Mouse (Mus musculus) intestine, postnatal 0 days (tissue): ENCODE results near the gene Trp63. TPM values are rescaled to one million over a fixed set of nuclear protein-coding genes. Genes with fewer than 3 reads are reported as not detected.

Source experiments
- ATAC-seq: fragments of 200-750 bp; cut with Nextera tagmentation; 2 replicates; pipeline ENCODE4 v1.8.0; 2017; ENCODE audit warnings: mild to moderate bottlenecking, moderate TSS enrichment, moderate library complexity
- H3K27ac ChIP-seq: fragments of 300-500 bp; sonication (generic); 2 replicates; pipeline ENCODE4 v1.5.1; 2014; ENCODE audit warnings: mild to moderate bottlenecking, low read depth, low read length, moderate library complexity
- H3K27me3 ChIP-seq: fragments of 300-500 bp; sonication (generic); replicated peaks from 2 replicates; pipeline ENCODE4 v1.6.1; 2014; ENCODE audit warnings: low read length, mixed read lengths; ENCODE audit not compliant: control insufficient read depth, insufficient read depth
- H3K36me3 ChIP-seq: fragments of 300-500 bp; sonication (generic); 2 replicates; pipeline ENCODE4 v1.6.1; 2014; ENCODE audit warnings: mild to moderate bottlenecking, moderate library complexity; ENCODE audit not compliant: control insufficient read depth, insufficient read depth
- H3K4me1 ChIP-seq: fragments of 300-500 bp; sonication (generic); replicated peaks from 2 replicates; pipeline ENCODE4 v1.6.1; 2014; ENCODE audit warnings: antibody characterized with exemption, low read length, mixed read lengths; ENCODE audit not compliant: control insufficient read depth, insufficient read depth
- H3K4me2 ChIP-seq: fragments of 300-500 bp; sonication (generic); replicated peaks from 2 replicates; pipeline ENCODE4 v1.6.1; 2014; ENCODE audit warnings: low read depth, mild to moderate bottlenecking, moderate library complexity
- H3K4me3 ChIP-seq: fragments of 300-500 bp; sonication (generic); 2 replicates; pipeline ENCODE4 v1.5.1; 2014; ENCODE audit warnings: low read depth, low read length
- H3K9ac ChIP-seq: fragments of 300-500 bp; sonication (generic); 2 replicates; pipeline ENCODE4 v1.6.1; 2014; ENCODE audit warnings: mild to moderate bottlenecking, low read depth, low read length
- H3K9me3 ChIP-seq: fragments of 300-500 bp; sonication (generic); 2 replicates; pipeline ENCODE4 v1.6.1; 2016; ENCODE audit warnings: mixed run types; ENCODE audit not compliant: control insufficient read depth
- CTCF ChIP-seq: sonication (generic); IDR thresholded peaks from 2 replicates; pipeline ENCODE4 v1.5.1; 2016; ENCODE audit warnings: low read depth, mild to moderate bottlenecking, control low read depth, antibody characterized with exemption, moderate library complexity
- WGBS: fragments of 180-500 bp; shearing (Covaris S2); extraction: QIAGEN DNeasy Blood & Tissue Kit; methylation state at CpG from one replicate; pipeline ENCODE4 v1.1.7; 2014; 5-methylcytosine and 5-hydroxymethylcytosine counted together
- polyA plus RNA-seq: library from polyadenylated mRNA; unstranded; fragments of >200 nt; fragmentation: Nextera tagmentation; extraction: Ambion mirVana; gene quantifications from 2 replicates; pipeline ENCODE4 v1.2.1, GENCODE M21; 2015

Gene Trp63
- polyA plus RNA-seq, 1 experiment from 2014 or later: 0.04 TPM

DNA sequence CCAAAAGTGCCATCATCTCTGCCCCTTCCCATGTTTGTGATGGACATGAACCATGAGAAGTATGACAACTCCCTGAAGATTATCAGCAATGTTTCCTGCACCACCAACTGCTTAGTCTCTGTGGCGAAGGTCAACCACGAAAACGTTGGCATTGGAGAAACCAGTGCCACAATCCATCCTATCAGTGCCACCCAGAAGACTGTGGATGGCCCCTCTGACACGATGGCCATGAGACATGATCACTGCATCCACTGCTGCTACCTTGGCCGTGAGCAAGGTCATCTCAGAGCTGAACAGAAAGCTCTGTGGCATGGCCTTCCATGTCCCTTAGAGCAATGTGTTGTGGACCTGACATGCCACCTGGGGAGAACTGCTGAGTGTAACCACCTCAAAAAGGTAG, 43.4 kb downstream of the Trp63 start:
- H3K4me1 ChIP-seq: no peaks in the 10 kb centered on the region
- H3K27ac ChIP-seq: no peak overlapping the region
- no peaks in the 10 kb centered on the region for H3K9me3 ChIP-seq
- no peak for ATAC-seq
- no peaks in the 10 kb centered on the region for H3K27me3 ChIP-seq
- TF ChIP-seq CTCF: no peak
- no peaks in the 10 kb centered on the region for H3K36me3 ChIP-seq
- no peak overlapping the region for H3K4me3 ChIP-seq
- no peak overlapping the region for H3K9ac ChIP-seq
- 93% methylated on average over 5 of the region's 5 CpGs for WGBS
- H3K4me2 ChIP-seq: no peak overlapping the region

DNA sequence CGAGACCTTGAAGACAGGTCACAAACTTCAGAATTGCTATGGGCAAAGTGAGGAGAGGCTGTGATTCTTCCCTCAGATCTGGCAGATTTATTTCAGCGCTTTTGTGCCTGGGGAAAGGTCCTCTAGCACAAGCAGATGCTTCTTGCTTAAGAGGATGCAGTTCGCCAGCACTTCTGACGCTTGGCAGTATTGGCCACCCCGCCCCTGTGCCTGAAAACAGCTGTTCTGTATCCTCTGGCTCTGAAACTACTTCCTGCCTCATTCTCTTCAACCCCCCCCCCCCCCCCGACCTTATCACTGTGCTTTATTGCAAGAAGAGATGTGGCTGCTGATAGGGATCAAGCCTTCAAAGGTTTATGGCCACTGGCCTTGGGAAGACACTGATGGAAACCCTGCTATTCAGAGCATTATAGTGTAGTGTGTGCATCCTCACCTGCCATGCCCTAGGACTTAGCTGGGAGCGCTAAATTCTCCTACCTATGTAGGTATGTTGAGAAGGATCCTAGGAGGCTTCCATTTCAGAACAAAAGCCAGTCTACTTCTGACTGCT, 44.5 kb downstream of the Trp63 start:
- Histone ChIP-seq H3K4me3 (no peak overlapping the region), H3K36me3 (no peaks in the 10 kb centered on the region), H3K9me3 (no peaks in the 10 kb centered on the region), H3K4me1 (no peaks in the 10 kb centered on the region), H3K27me3 (no peaks in the 10 kb centered on the region), H3K4me2 (no peak overlapping the region), H3K9ac (no peak overlapping the region), H3K27ac (no peak overlapping the region)
- no peak for TF ChIP-seq CTCF
- WGBS: 38% methylated on average over 7 of the region's 7 CpGs
- ATAC-seq: peak; percentile 31; the same call in 1 of the 2 replicates

DNA sequence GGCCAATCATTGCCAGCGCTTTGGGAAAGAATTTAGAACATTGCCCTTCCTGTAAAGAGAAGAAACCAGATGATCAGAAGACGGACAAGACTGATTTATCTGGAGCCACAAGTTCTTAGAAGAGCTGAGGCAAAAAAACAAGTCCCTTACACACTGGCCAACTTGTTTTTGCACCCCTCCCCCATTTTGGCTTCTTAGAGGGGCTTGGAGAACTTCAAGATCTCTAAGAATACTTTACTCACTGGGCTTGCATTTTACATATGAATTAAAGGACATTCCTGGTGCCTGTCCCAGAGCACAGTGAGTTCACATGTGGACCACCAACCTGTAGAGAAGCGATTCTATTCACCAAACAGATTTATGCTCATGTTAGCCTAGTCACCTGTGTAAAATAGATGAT, 53.3 kb downstream of the Trp63 start:
- H3K36me3 ChIP-seq: no peaks in the 10 kb centered on the region
- H3K9ac ChIP-seq: no peak overlapping the region
- H3K4me1 ChIP-seq: no peaks in the 10 kb centered on the region
- WGBS: 75% methylated on average over 3 of the region's 3 CpGs
- no peak overlapping the region for H3K27ac ChIP-seq
- H3K4me3 ChIP-seq: no peak overlapping the region
- no peak overlapping the region for H3K4me2 ChIP-seq
- no peaks in the 10 kb centered on the region for H3K27me3 ChIP-seq
- TF ChIP-seq CTCF: no peak
- H3K9me3 ChIP-seq: no peaks in the 10 kb centered on the region
- no peak for ATAC-seq

DNA sequence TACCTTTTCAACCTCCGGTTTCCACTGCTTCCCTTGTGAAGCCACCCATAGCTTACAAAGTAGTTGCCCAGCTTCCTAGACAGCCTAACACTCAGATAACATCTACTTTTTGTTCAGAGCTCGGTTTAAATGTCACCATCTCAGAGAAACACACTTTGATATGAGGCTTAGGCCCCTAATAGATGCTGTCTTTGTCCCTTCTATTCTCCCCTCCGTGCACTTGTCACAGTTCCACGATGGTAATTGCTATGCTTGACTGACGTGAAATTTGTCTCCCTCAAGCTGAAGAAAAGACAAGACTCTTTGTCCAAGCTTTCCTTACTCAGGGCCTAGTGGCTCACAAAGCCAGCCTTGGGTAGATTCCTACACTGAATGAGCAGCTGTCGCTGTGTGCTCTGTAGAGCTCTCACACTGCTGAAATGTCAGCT, 54.1 kb downstream of the Trp63 start:
- Histone ChIP-seq H3K36me3 (no peaks in the 10 kb centered on the region), H3K9me3 (no peaks in the 10 kb centered on the region), H3K9ac (no peak overlapping the region), H3K4me2 (no peak overlapping the region), H3K27me3 (no peaks in the 10 kb centered on the region), H3K27ac (no peak overlapping the region), H3K4me1 (no peaks in the 10 kb centered on the region), H3K4me3 (no peak overlapping the region)
- ATAC-seq: no peak
- 85% methylated on average over 6 of the region's 6 CpGs for WGBS
- TF ChIP-seq CTCF: no peak

DNA sequence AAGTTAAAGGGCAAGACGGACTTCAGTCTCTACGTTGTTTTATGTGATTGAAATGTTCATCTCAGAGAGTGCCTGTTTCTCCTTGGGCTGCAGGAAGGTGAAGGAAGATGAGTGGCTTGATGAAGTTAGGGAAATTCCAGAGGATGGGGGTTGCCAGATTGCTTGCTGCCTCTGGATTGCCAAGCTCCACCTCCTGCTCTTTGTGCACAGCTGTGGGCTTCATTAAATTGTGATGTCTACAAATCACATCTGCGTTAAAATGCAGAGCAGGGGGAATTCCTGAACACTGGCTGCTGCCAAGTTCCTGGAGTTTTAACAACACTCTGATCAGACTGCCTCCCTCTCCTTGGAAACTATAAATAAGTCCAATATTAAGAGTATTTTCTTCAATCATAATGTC, 63.2 kb downstream of the Trp63 start:
- ATAC-seq: no peak
- Histone ChIP-seq H3K27me3 (no peaks in the 10 kb centered on the region), H3K9me3 (no peaks in the 10 kb centered on the region), H3K27ac (no peak overlapping the region), H3K4me1 (no peaks in the 10 kb centered on the region), H3K36me3 (no peaks in the 10 kb centered on the region), H3K4me3 (no peak overlapping the region), H3K4me2 (no peak overlapping the region), H3K9ac (no peak overlapping the region)
- 41% methylated on average over 3 of the region's 3 CpGs for WGBS
- no peak for TF ChIP-seq CTCF

DNA sequence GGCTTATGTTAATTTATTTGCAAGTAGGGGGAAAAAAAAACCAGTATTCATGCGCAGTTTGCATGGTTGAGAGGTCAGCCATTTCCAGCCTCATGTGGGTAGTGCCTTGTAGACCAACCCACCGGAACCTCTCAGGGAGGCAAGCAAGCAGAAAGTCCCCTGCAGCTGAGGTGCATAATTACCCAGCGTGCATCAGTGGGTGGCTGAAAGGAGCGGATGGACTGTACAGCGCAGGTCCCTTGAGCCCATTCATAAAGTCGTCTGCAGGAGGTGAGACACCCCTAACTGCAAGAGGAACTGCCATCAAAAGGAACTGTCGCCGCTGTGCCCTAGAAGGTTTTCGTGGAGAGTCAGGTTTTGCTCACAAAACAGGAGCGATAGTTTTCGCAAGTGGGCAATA, 68.3 kb downstream of the Trp63 start:
- no peak overlapping the region for H3K4me3 ChIP-seq
- whole genome bisulfite sequencing: 89% methylated on average over 11 of the region's 11 CpGs
- TF ChIP-seq CTCF: no peak
- H3K9ac ChIP-seq: no peak overlapping the region
- H3K27me3 ChIP-seq: no peaks in the 10 kb centered on the region
- H3K9me3 ChIP-seq: no peaks in the 10 kb centered on the region
- no peaks in the 10 kb centered on the region for H3K4me1 ChIP-seq
- ATAC-seq: no peak
- H3K36me3 ChIP-seq: no peaks in the 10 kb centered on the region
- no peak overlapping the region for H3K4me2 ChIP-seq
- H3K27ac ChIP-seq: no peak overlapping the region

DNA sequence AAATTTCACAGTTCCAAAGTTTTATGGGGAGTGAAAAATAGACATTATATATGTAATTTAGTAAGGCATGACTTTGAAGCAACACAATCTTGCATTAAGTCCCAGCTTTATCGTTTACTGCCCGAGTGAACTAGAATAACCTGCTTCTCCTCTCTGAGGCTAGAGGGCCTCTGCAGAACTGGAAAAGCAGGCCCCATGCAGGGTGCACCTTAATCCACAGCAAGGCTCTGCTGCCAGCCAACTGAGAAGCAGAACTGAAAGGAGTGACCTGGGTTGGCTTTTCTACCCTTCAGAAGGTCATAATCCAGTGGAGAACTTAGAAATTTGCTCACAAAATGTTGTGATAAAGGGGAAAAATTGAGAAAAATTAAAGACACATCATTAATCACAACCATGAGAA, 74.5 kb downstream of the Trp63 start:
- ATAC-seq: no peak
- H3K4me3 ChIP-seq: no peak overlapping the region
- no peak overlapping the region for H3K27ac ChIP-seq

More for the DNA sequence above, 74.5 kb downstream of the Trp63 start:
- no peak for TF ChIP-seq CTCF
- Histone ChIP-seq H3K9me3 (no peaks in the 10 kb centered on the region), H3K36me3 (no peaks in the 10 kb centered on the region), H3K9ac (no peak overlapping the region), H3K27me3 (no peaks in the 10 kb centered on the region), H3K4me2 (no peak overlapping the region), H3K4me1 (no peaks in the 10 kb centered on the region)
- WGBS: 41% methylated on average over 2 of the region's 2 CpGs
